Mouse (Mus musculus) c-Kit-positive CD71-positive TER-119-negative erythroid progenitor cells, embryonic 14.5 days (primary cell): ENCODE measurements around the gene Fthl17e.
"Not testable (repeated sequence)": the region's sequence is repeated elsewhere in the genome, so short reads cannot be mapped to it uniquely, and the experiment has no call there.

Experiments used
- DNase-seq: peaks from one replicate; pipeline ENCODE4 v3.0.0-alpha.2; 2013; ENCODE audit warnings: low read depth

The Fthl17e gene

DNA sequence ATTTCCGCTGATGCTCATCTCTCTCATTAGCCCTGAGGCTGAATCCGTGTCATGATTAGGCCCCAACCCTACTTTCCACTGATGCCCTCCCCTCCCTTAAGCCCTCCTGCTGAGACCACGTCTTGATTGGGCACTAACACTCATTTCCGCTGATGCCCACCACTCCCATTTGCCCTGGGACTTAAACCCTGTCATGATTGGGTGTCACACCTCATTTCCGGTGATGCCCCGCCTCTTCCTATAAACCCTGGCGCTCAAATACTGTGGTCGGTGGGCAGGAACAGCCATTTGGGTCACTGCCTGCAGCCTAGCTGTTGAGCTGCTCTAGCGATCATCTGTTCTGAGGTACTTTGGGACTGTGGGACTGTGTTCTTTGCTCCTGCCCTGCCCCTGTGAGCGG is at the start of gene Fthl17e:
Gene Fthl17e (plus strand): TSS at position 301 of the 400 bp plus-strand sequence.
- not testable (repeated sequence) for DNase-seq

DNA sequence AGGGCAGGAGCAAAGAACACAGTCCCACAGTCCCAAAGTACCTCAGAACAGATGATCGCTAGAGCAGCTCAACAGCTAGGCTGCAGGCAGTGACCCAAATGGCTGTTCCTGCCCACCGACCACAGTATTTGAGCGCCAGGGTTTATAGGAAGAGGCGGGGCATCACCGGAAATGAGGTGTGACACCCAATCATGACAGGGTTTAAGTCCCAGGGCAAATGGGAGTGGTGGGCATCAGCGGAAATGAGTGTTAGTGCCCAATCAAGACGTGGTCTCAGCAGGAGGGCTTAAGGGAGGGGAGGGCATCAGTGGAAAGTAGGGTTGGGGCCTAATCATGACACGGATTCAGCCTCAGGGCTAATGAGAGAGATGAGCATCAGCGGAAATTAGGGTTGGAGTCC is 46.6 kb upstream of the Fthl17e start, which contains the start of gene Fthl17d:
Gene Fthl17d (minus strand): TSS at position 101 of the 400 bp plus-strand sequence.
- not testable (repeated sequence) for DNase-seq

DNA sequence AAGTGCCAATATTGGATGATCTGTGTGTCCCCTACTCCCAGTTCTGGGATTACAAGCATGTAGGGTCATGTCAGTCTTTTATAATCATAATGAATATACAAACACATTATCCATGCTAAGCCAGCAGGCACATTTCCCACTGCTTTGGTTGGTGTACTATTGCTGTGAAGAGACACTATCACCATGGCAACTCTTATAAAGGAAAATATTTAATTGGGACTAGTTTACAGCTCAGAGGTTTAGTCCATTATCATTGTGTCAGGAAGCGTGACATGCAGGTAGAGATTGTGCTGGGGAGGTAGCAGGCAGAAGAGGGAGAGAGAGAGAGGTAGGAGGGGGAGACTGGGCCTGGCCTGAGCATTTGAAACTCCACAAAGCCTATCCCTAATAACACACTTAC is 17.2 kb upstream of the Fthl17e start:
- no peak for DNase-seq

DNA sequence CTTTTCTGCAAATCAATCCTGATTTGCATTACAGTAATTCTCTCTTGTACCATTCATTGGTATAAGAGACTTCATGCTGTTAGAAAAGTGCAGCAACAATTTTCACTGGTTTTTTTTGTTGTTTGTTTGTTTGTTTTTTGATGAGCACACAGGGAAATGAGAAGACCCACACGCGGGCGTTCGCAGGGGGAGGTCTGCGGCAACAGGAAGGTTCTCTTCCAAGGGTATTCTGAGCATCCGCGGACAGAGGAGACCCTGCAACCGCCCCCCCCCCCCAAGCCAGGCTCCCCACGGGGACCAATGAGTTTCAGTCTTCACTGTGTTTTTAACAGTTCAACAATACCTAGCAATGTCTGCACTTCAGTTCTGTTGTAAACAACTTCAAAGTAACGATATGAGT is 13.8 kb upstream of the Fthl17e start:
- DNase-seq, result no peak

DNA sequence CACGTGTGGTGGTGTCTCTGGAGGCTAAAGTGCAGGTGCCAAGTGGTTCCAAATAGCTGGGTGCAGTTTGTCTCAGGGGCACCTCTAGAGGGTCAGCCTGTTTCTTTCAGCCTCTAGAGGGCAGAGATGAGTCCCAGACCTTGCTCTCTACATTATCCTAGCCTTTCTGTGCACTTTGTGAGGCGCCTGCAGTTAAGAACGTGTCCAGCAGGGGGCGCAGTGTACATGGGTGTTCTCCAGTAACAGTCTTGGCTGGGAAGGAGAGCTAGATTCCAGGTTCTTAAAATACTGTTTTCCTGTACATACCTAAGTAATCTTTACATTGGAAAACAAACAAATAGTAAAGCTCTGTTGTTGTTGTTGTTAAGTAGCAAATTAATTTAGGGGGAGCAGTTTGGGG is 8.3 kb downstream of the Fthl17e start:
- DNase-seq, result not testable (repeated sequence)

DNA sequence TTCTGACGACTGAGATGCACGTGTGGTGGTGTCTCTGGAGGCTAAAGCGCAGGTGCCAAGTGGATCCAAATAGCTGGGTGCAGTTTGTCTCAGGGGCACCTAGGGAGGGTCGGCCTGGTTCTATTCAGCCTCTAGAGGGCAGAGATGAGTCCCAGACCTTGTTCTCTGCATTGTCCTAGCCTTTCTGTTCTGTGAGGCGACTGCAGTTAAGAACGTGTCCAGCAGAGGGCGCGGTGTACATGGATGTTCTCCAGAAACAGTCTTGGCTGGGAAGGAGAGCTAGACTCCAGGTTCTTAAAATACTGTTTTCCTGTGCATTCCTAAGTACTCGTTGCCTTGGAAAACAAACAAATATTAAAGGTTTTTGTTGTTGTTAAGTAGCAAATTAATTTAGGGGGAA is 27.7 kb downstream of the Fthl17e start:
- not testable (repeated sequence) for DNase-seq

DNA sequence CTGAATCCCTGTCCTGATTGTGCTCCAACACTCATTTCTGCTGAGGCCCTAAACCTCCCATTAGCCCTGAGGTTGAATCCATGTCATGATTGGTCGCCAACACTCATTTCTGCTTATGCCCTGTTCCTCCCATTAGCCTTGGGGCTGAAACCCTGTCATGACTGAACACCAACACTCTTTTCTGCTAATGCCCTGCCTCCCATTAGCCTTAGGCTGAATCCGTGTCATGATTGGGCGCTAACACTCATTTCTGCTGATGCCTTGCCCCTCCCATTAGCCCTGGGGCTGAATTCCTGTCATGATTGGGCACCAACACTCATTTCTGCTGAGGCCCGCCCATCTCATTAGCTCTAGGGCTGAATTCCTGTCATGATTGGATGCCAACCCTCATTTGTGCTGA is 28.8 kb downstream of the Fthl17e start:
- no peak for DNase-seq

DNA sequence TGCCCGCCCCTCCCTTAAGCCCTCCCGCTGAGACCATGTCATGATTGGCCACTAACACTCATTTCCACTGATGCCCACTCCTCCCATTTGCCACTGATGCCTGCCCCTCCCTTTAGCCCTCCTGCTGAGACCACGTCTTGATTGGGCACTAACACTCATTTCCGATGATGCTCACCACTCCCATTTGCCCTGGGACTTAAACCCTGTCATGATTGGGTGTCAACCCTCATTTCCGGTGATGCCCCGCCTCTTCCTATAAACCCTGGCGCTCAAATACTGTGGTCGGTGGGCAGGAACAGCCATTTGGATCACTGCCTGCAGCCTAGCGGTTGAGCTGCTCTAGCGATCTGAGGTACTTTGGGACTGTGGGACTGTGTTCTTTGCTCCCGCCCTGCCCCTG is 29.4 kb downstream of the Fthl17e start, which contains the start of gene Fthl17f:
Gene Fthl17f (plus strand): TSS at position 301 of the 400 bp plus-strand sequence.
- DNase-seq, result not testable (repeated sequence)

DNA sequence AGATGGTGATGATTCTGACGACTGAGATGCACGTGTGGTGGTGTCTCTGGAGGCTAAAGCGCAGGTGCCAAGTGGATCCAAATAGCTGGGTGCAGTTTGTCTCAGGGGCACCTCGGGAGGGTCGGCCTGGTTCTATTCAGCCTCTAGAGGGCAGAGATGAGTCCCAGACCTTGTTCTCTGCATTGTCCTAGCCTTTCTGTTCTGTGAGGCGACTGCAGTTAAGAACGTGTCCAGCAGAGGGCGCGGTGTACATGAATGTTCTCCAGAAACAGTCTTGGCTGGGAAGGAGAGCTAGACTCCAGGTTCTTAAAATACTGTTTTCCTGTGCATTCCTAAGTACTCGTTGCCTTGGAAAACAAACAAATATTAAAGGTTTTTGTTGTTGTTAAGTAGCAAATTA is 44.4 kb downstream of the Fthl17e start:
- not testable (repeated sequence) for DNase-seq
